Mouse (Mus musculus) liver, embryonic 11.5 days (tissue): ENCODE data around the gene Ceacam1. TPM values are rescaled to one million over a fixed set of nuclear protein-coding genes. Genes with fewer than 3 reads are reported as not detected.

Source experiments
- polyA plus RNA-seq: library from polyadenylated mRNA; unstranded; fragments of >200 nt; fragmentation: Nextera tagmentation; extraction: Ambion mirVana; gene quantifications from 2 replicates; pipeline ENCODE4 v1.2.1, GENCODE M21; 2014

Gene Ceacam1
- polyA plus RNA-seq, 1 experiment from 2014 or later, result 3.6 TPM

Other genes starting within 250 kb of the Ceacam1 start
- 11.0 and 13.0 TPM in 2 replicates for gene Gsk3a, start 239.8 kb downstream of the Ceacam1 start, polyA plus RNA-seq
- 13.8 and 16.4 TPM in 2 replicates for gene Erf, start 226.8 kb downstream of the Ceacam1 start, polyA plus RNA-seq
- gene Cic, start 209.9 kb downstream of the Ceacam1 start, polyA plus RNA-seq, result 21.6 and 25.2 TPM in 2 replicates
- gene Pafah1b3, start 179.6 kb downstream of the Ceacam1 start, polyA plus RNA-seq, result 104 and 106 TPM in 2 replicates
- gene Prr19, start 176.2 kb downstream of the Ceacam1 start, polyA plus RNA-seq, result 0.32 and 0.68 TPM in 2 replicates
- gene Tmem145, start 171.5 kb downstream of the Ceacam1 start, polyA plus RNA-seq, result 0.16 and 0.32 TPM in 2 replicates
- gene Megf8, start 160.4 kb downstream of the Ceacam1 start, polyA plus RNA-seq, result 5.1 and 5.5 TPM in 2 replicates
- not detected in 2 replicates for gene Cnfn, start 107.9 kb downstream of the Ceacam1 start, polyA plus RNA-seq
- gene Lipe, start 78.9 kb downstream of the Ceacam1 start, polyA plus RNA-seq, result 2.3 and 2.5 TPM in 2 replicates
- gene Cxcl17, start 64.7 kb downstream of the Ceacam1 start, polyA plus RNA-seq, result 0.38 TPM in 1 of 2 replicates, not detected in the other
- gene Ceacam2, start 62.3 kb upstream of the Ceacam1 start, polyA plus RNA-seq, result not detected in 2 replicates
- gene Erich4, start 138.3 kb upstream of the Ceacam1 start, polyA plus RNA-seq, result not detected in 2 replicates
- 23.3 and 24.8 TPM in 2 replicates for gene Dmac2, start 141.8 kb upstream of the Ceacam1 start, polyA plus RNA-seq
- 2.3 and 3.1 TPM in 2 replicates for gene B3gnt8, start 149.1 kb upstream of the Ceacam1 start, polyA plus RNA-seq
- 34.2 and 35.5 TPM in 2 replicates for gene Bckdha, start 181.4 kb upstream of the Ceacam1 start, polyA plus RNA-seq
- gene Exosc5, start 181.6 kb upstream of the Ceacam1 start, polyA plus RNA-seq, result 125 and 139 TPM in 2 replicates
- gene Tmem91, start 197.6 kb upstream of the Ceacam1 start, polyA plus RNA-seq, result 2.5 and 3.3 TPM in 2 replicates
- 38.2 and 40.9 TPM in 2 replicates for gene B9d2, start 203.2 kb upstream of the Ceacam1 start, polyA plus RNA-seq
- gene Tgfb1, start 209.4 kb upstream of the Ceacam1 start, polyA plus RNA-seq, result 14.4 and 16.4 TPM in 2 replicates
- 33.2 and 33.9 TPM in 2 replicates for gene Ccdc97, start 241.5 kb upstream of the Ceacam1 start, polyA plus RNA-seq